Mouse (Mus musculus) brain, embryonic 18.5 days (tissue): Measurements from ENCODE around the gene Ostn.
"Not testable (repeated sequence)": the region's sequence is repeated elsewhere in the genome, so short reads cannot be mapped to it uniquely, and the experiment has no call there.

Experiments used
- DNase-seq: peaks from one replicate; pipeline ENCODE4 v3.0.0-alpha.2; 2012; ENCODE audit warnings: low read depth, low spot score

Gene Ostn

GRCm38 (mm10) chr16:27307189-27307588 lies at the start of gene Ostn:
TSS of gene Ostn (plus strand) at chr16:27307489.
- not testable (repeated sequence) for DNase-seq

- DNase-seq: no peak
Measured at GRCm38 (mm10) chr16:27268748-27269147, 38.5 kb upstream of the Ostn start.

DNA sequence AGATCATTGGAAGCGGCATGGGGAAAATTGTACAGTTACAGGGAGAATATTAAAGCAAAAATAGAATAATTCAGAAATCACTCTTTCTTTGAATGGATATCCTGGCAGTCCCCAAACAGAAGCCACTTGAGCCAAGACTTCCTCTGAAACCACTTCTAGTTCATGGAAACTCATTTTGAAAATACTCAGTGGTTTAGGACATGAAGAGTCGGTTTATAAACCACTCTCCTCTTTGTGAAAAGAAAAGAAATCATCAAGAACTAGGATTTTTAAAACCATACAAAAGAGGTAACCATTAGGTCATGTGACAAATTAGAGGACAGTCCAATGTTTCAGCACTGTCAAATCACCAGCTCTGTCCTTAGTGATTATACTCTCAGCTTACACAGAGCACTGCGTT lies 19.9 kb upstream of the Ostn start:
- no peak for DNase-seq

GRCm38 (mm10) chr16:27296508-27296907 lies 10.8 kb upstream of the Ostn start:
- no peak for DNase-seq

- no peak for DNase-seq
Measured at GRCm38 (mm10) chr16:27296929-27297328, 10.4 kb upstream of the Ostn start.

- no peak for DNase-seq
Measured at GRCm38 (mm10) chr16:27319099-27319498, 11.8 kb downstream of the Ostn start.

- no peak for DNase-seq
Measured at GRCm38 (mm10) chr16:27322047-27322446, 14.8 kb downstream of the Ostn start.

- no peak for DNase-seq
Measured at GRCm38 (mm10) chr16:27326463-27326862, 19.2 kb downstream of the Ostn start.

DNA sequence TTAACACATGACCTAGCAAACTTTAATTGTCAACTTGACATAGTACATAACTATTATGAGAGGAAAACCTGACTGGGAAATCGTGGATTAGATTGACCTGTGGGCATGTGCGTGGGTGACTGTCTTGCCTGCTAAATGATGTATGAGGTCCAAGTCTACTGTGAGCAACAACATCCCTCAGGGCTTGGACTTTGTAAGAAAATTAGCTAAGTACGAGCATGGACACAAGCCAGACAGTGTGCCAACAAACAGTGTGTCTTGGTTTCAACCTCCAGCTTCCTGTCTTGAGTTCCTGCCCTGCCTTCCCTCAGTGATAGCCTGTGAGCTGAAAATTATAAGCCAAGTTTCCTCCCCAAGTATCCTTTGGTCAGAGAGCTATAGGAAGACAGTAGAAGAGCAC lies 40.2 kb downstream of the Ostn start:
- no peak for DNase-seq

DNA sequence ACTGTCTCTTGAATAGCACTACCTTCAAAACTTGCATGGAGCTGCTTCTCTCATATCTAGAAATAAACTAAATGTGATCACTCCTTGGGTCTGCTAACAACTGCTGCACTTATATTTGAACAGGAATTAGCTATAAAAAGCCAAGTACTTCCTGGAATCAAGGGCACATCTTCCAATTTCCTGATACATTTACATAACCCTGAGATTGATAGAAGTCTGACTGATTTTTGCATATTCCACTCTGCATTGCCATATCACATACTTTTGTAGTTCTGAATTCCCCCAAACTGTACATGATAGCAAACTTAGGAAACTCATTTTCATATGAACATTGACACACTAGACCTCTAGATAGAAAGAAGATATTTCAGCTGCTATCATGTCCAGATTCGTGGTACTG lies 41.1 kb downstream of the Ostn start:
- DNase-seq: no peak

- no peak for DNase-seq
Measured at GRCm38 (mm10) chr16:27349235-27349634, 41.9 kb downstream of the Ostn start.

GRCm38 (mm10) chr16:27349878-27350532 lies 42.7 kb downstream of the Ostn start:
- DNase-seq: no peak

- no peak for DNase-seq
Measured at GRCm38 (mm10) chr16:27354464-27354863, 47.2 kb downstream of the Ostn start.

DNA sequence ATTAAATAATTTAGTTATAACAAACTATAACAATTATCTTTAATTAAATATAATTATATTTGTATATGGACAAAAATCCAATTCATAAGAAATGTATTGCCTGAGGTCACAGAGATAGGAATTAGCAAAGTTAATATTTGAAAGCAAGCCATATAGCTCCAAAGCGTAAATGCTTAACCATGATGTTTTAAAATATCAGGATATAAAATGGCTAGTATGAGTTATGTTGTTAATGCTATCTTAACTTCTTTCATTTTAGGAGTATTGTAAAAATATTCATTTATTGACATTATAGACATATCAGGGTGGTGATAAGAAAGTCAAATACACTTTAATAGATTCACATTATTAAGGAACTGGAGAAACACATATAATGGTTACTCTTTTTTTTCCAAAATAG lies 52.8 kb downstream of the Ostn start:
- no peak for DNase-seq

DNA sequence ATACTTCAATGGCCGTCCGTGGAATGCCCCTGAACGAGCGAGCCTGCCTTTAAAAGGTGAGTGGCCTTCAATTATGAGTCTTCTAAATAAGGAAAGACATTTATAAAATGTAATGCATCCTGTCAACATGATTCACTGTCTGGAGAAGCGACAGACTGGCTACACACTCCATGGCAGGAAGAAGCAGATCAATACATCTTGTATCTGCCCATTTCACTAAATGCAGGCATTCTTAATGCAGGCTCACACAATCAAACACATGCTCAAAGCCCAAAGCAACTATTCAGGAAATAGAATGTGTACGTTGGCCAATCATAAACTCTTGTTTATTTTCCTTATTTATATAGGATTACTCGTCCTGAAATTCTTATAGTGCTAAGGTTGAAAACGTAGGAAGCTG lies 62.9 kb downstream of the Ostn start, which contains the start of gene Uts2b:
Uts2b (minus strand) TSS at position 49 of the 400 bp plus-strand sequence.
- no peak for DNase-seq

GRCm38 (mm10) chr16:27370700-27371099 lies 63.4 kb downstream of the Ostn start:
- DNase-seq: no peak

DNA sequence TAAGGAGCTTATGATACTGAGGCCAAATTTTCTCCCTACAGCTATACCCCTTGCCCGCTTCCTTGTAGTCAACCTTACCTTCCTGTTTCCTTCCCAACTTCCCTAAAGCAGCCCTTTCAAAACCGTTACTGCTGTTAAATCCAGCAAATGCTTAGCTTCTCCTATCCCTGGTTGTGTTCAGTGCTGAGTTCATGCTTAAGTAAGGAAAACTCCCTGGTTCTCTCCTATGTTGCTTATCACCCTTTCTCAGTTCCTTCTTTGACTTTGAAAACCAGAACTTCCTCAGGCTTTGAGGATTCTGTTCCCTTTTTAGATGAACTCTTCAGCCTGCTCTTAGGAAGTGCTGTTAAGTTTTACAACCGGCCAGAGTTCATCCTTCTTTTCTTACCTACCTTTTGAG lies 66.8 kb downstream of the Ostn start:
- DNase-seq: no peak

- no peak for DNase-seq
Measured at GRCm38 (mm10) chr16:27375318-27375717, 68.0 kb downstream of the Ostn start.

- DNase-seq: no peak
Measured at GRCm38 (mm10) chr16:27376556-27376955, 69.3 kb downstream of the Ostn start.

DNA sequence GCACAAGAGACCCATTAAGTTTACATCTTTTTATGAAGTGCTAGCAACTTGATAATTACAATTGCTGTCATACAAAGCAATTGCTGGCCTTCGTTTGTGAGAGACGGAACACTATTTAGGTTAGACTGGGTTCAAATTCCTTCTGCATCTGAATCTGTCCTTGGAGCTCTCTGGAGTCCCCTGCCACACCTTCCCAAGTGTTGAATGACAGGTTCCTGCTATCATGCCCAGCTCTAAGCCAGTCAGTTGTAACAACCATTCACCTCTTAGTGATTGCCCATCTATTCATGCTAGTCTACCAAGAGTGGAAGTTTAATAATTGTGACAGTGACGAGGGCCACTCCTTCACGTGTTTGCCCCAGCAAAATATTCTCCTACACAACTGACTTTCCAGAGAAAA lies 74.9 kb downstream of the Ostn start:
- no peak for DNase-seq

DNA sequence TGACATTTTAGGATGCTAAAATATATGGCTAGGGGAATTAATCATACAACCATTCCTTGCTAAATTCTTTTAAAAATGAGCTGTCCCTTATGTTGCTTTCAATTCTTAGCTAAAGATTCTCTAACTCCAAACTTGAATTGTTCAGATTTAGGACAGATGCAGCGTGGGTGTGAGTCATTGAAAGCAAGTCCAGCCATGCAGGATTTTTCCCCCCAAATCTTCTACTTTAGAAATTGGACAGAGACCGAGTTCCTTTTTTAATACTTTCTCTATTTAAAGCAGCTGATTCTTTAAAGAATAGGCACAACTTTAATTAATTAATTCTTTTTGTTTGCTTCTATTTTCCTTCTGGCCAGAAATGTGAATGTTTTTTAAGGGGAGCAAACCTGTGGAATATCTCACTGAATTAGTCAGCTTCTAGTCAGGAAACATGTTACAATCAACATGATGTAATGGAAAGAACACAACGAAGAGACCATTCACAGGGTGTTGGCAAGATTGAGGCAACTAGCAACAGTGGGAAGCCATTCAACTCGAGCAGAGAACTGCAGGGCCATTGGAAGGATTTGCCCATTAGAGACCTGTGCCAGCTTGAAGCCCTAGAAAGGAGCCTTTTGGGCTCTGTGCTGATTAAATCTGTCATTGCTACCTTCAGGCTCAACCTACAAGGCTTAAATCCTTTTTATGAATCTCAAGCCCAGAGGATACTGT lies 77.8 kb downstream of the Ostn start:
- DNase-seq: no peak

GRCm38 (mm10) chr16:27385649-27386048 lies 78.4 kb downstream of the Ostn start:
- no peak for DNase-seq

- DNase-seq: no peak
Measured at GRCm38 (mm10) chr16:27386850-27387407, 79.6 kb downstream of the Ostn start.
